Mouse (Mus musculus): ENCODE measurements around the gene Hmgcs2. TPM values are rescaled to one million over a fixed set of nuclear protein-coding genes. Genes with fewer than 3 reads are reported as not detected.

Hmgcs2 gene
- total RNA-seq, 2 experiments from 2014 or later = 6.3 to 6.4 TPM

DNA sequence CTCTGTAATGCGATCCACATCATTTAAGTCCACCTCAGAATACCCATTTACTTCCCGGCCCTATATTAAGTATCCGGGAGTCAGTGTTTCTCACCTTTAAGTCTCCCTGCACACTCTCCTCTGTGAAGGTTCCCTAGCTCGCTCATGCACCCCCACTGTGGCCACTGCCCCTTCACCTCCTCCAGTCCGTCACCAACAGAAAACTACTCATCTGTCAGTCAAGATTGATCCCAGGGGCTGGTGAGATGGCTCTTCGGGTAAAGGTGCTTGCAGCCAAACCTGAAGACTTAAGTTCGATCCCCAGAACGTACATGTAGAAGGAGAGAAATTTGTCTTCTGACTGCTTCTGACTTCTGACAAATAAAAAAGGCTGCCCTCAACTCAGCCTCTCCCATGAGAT lies 2.2 kb downstream of the Hmgcs2 start:
- no peak overlapping the region for H3K27ac ChIP-seq
- intact Hi-C loops (cut with DNase I) = no loop called here
- no peak overlapping the region for H3K4me3 ChIP-seq
- DNase-seq (ENCODE audit: extremely low spot score in 1 of 2, low spot score in 2 of 2) = no peak
- no peak for TF ChIP-seq CTCF (IDR thresholded peaks at IDR 0.05)

DNA sequence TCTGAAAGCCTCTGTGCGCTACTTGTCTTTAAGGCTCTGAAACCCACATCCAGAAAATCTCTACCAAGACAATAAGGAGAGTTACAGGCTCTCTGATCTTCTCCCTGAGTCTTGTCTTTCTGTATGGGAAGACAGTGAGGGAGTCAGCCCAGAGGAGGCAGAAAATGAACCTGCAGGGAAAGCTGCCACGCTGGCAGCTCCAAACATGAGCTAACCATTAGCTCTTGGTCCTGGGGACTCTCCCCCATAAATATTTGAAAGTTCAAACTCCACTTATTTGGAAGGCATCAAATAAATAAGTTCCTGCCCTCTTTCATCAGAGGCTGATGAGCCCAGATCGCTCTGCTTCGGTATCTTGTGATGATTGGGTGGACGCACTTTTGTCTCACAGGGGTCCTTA lies 3.0 kb downstream of the Hmgcs2 start:
- intact Hi-C loops (cut with DNase I) = no loop called here
- DNase-seq (ENCODE audit: extremely low spot score in 1 of 2, low spot score in 2 of 2) = no peak
- no peak overlapping the region for H3K27ac ChIP-seq
- TF ChIP-seq CTCF (IDR thresholded peaks at IDR 0.05) = no peak
- no peak overlapping the region for H3K4me3 ChIP-seq

DNA sequence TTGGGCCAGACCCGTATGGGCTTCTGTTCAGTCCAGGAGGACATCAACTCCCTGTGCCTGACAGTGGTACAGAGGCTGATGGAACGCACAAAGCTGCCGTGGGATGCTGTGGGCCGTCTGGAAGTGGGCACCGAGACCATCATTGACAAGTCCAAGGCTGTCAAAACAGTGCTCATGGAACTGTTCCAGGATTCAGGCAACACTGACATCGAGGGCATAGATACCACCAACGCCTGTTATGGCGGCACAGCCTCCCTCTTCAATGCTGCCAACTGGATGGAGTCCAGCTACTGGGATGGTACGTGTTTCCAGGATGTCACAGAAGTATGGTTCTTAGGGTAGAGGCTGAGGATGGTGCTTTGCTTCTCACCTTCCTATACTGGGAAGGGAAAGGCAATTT lies 10.8 kb downstream of the Hmgcs2 start:
- no peak overlapping the region for H3K27ac ChIP-seq
- no peak for DNase-seq (ENCODE audit: extremely low spot score in 1 of 2, low spot score in 2 of 2)
- intact Hi-C loops (cut with DNase I) = no loop called here
- TF ChIP-seq CTCF (IDR thresholded peaks at IDR 0.05) = no peak
- H3K4me3 ChIP-seq = no peak overlapping the region

DNA sequence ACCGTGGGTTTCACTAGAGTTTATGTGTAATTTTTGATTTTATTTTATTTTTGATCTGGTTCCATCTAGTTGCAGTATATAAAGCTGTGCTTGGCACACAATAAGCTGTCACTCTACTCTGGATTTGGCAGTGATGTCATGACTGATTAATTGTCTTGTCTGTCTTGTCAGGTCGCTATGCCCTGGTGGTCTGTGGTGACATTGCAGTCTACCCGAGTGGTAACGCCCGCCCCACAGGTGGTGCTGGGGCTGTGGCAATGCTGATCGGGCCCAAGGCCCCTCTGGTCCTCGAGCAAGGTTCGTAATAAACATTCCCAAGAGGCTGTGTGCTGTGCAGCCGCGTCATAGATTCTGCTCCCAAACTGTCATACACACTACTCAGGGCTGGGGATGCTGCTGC lies 15.7 kb downstream of the Hmgcs2 start:
- Histone ChIP-seq H3K27ac (no peak overlapping the region), H3K4me3 (no peak overlapping the region)
- DNase-seq (ENCODE audit: extremely low spot score in 1 of 2, low spot score in 2 of 2) = no peak
- TF ChIP-seq CTCF (IDR thresholded peaks at IDR 0.05) = peak; percentile 15
- intact Hi-C loops (cut with DNase I) = no loop called here

DNA sequence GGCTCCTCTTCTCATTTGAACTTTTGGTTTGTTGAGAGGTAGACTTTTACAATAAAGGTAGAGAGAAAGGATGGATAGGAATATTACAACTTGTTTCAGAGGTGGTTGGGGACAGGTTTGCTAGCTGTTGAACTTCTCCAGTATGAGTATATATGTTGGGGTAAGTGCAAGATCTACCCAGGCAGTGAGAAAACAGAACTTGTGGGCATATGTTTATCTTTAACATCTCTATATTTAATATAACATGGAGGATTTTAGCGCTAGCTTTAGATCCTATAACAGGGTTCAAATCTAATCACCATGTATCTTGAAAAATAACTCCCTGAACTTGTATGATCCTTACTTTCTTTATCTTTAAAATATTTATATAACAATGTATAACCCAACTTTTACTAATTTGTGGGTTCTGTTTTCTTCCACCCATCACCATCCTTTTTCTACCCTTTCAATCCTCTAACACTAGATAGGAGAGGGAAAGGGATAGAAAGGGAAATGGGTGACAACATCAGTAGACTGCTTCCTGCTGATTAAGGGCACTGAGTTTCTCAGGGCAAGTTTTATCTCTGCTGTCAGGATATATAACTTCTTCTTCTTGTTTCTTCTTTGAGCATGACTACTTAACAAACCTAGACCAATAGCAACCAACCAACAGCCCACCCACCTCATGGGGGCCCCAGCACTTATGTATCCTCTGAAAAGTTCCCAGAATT lies 19.3 kb downstream of the Hmgcs2 start:
- TF ChIP-seq CTCF (IDR thresholded peaks at IDR 0.05) = no peak
- H3K4me3 ChIP-seq = no peak overlapping the region
- H3K27ac ChIP-seq = no peak overlapping the region
- intact Hi-C loops (cut with DNase I) = no loop called here
- DNase-seq (ENCODE audit: extremely low spot score in 1 of 2, low spot score in 2 of 2) = no peak

DNA sequence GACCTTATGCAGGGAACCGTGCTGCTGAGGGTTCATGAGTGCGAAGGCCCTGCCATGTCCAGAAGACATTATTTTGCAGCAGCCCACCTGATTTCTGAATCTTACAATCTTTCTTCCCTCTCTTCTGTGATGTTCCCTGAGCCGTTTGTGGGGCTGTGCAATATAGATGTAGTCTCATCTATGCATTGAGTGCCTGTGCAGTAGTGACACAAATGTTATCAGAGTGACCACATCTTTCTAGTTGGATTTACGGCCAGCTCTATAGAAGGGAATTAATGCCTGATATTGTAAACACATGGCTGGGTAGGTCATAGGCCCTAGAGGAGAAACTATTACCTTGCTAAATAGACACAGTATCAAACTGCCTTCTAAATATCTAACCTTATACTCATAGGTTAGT lies 20.0 kb downstream of the Hmgcs2 start:
- no peak for TF ChIP-seq CTCF (IDR thresholded peaks at IDR 0.05)
- no peak overlapping the region for H3K27ac ChIP-seq
- H3K4me3 ChIP-seq = no peak overlapping the region
- intact Hi-C loops (cut with DNase I) = no loop called here
- no peak for DNase-seq (ENCODE audit: extremely low spot score in 1 of 2, low spot score in 2 of 2)

DNA sequence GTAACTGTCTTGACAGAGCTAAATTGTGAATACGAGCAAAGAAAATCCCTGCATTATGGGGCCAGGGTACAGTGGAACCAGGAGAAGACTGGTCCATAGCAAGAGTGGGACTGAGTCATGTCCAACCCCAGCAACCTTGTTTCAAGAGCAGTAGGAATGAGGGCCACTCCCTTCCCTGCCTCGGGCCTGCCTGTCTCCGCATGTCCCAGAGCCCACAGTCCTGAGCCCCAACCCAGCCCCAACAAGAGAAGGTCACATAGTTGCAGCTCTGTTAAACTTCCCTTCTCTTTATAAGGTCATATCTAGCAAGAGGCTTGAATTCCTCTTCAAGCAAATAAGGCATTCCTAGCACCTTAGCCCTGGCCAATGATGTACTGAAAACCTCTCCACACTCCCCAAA lies 21.5 kb downstream of the Hmgcs2 start:
- intact Hi-C loops (cut with DNase I) = no loop called here
- DNase-seq (ENCODE audit: extremely low spot score in 1 of 2, low spot score in 2 of 2) = no peak
- no peak for TF ChIP-seq CTCF (IDR thresholded peaks at IDR 0.05)
- H3K4me3 ChIP-seq = no peak overlapping the region
- no peak overlapping the region for H3K27ac ChIP-seq

DNA sequence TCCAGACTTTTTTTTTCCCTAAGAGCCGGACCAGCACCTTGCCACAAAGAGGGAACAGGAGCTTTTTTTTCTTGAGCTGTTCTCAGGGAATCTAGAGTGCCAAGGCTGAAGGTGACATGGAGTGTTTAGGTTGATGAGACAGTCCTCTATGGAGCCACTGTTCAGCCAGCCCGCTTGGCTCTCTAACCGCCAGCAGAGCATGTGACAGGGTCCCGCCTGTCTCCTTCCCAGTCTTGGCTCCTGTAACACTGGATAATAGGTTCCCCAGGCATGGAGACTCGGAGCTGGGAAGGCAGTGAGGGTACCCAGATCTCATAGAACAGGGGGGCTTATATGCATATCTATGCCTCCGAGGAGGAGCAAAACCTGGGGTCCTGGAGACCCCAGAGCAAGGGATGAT lies 28.4 kb downstream of the Hmgcs2 start:
- intact Hi-C loops (cut with DNase I) = no loop called here
- DNase-seq (ENCODE audit: extremely low spot score in 1 of 2, low spot score in 2 of 2) = no peak
- Histone ChIP-seq H3K27ac (no peak overlapping the region), H3K4me3 (no peak overlapping the region)
- no peak for TF ChIP-seq CTCF (IDR thresholded peaks at IDR 0.05)

DNA sequence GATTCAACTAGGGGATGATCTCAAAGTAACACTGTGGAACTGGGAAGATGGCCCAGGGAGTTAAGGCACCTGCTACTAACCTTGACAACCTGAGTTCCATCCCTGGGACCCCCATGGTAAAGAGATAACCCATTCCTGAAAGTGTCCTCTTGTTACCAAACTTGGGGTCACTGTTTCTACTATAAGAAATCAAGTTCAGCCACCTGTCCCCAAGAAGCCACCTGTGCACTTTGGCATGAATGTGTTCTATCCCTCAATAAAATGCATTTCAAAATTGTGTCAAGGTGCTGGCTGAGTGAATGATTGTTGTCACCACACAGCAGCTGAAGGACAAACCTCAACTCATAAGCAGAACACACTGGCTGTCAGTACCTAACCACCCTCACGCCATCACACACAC lies 30.2 kb downstream of the Hmgcs2 start:
- no peak overlapping the region for H3K4me3 ChIP-seq
- TF ChIP-seq CTCF (IDR thresholded peaks at IDR 0.05) = no peak
- no peak overlapping the region for H3K27ac ChIP-seq
- no peak for DNase-seq (ENCODE audit: extremely low spot score in 1 of 2, low spot score in 2 of 2)
- intact Hi-C loops (cut with DNase I) = loop anchor here (5.0 kb wide), 2 partner anchors 128 to 383 kb away; no protein-coding TSS in a partner anchor

DNA sequence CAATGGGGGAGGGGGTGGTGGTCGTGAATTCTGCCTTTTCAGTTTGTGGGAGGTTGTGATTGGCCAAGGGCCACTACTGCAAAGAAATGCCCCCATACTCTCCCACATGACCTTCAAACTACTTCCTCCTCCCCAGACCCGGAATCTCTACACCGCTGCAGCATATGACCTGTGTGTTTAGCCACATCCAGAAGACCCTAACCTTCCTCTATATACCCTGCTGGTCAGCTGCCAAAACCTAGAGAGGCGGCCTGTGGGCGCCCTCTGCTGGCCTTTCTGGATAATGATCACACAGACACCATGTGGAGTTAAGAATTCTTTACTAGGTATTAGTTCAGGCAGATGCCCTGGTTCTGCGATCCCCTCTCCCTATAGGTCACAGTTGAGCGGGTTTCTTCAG lies 32.6 kb downstream of the Hmgcs2 start:
- Histone ChIP-seq H3K4me3 (no peak overlapping the region), H3K27ac (no peak overlapping the region)
- DNase-seq (ENCODE audit: extremely low spot score in 1 of 2, low spot score in 2 of 2) = peak; percentile 49 to 58
- intact Hi-C loops (cut with DNase I) = loop anchor here (1.0 to 5.0 kb wide), 3 partner anchors 86 to 386 kb away; no protein-coding TSS in a partner anchor
- TF ChIP-seq CTCF (IDR thresholded peaks at IDR 0.05) = peak; percentile 73

DNA sequence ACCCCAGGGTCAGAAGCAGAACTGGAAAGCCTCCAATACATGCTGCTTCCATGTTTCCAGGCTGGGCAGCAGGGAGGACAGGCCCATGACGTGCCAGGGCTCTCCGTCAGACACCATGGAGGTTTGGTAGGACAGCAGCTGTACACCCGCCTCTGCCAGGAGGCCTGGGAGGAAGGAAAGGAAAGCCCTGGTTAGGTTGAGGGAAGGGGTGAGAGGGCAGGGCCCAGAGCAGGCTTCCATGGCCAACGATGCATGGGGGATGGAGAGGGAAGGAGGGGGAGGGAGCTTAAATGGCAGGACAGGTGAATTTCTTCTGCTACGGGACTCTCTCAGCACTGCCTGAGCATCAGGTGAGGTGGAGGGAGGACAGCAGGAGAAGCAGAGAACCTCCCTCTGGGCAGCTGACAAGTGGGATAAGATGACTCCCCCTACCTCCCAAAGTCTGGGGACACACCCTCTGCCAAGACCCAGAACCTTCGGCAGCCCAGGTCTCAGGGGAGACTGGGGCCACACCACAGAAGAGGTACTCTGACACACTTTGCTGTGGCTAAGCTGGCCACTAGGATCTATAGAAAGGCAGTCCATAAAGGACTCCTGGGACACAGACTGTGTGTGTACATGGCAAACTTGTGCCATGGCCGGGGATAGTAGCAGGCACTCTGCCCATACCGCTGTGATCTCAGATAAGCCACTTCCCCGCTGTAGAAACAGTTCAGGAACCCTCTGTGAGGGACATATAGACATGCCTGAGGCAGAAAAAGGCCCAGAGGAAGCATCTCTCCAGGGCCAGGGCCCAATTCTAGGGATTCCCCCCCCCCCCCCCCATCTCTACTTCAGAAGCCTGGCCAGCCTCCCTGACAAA lies 33.3 kb downstream of the Hmgcs2 start:
- intact Hi-C loops (cut with DNase I) = loop anchor here (1.0 to 5.0 kb wide), 3 partner anchors 86 to 386 kb away; no protein-coding TSS in a partner anchor
- H3K27ac ChIP-seq = no peak overlapping the region
- no peak for DNase-seq (ENCODE audit: extremely low spot score in 1 of 2, low spot score in 2 of 2)
- H3K4me3 ChIP-seq = no peak overlapping the region
- TF ChIP-seq CTCF (IDR thresholded peaks at IDR 0.05) = no peak

DNA sequence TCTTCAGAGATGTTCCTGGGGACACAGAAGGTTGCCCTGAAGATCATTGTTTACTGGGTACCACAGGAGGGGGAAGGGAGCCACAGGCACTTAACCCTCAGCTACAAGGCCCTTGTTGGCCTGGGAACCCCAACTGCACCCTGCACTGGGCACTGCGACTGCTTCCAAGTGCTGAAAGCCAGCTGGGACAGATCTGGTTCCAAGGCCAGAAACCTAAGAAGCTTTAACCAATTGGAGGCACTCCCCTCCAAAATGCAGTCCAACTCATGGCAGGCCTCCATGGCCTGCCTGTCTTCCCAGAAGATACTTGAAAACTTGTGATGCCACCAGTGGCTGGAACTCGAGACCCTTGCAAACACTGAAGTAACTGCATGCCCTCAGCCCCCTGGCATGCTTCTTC lies 34.9 kb downstream of the Hmgcs2 start:
- DNase-seq (ENCODE audit: extremely low spot score in 1 of 2, low spot score in 2 of 2) = no peak
- intact Hi-C loops (cut with DNase I) = no loop called here
- no peak for TF ChIP-seq CTCF (IDR thresholded peaks at IDR 0.05)
- Histone ChIP-seq H3K27ac (no peak overlapping the region), H3K4me3 (no peak overlapping the region)
